Mouse (Mus musculus) liver, embryonic 14.5 days (tissue): Measurements from ENCODE around the gene Vsx2.

Experiments used
- CTCF ChIP-seq: IDR thresholded peaks from 2 replicates; pipeline ENCODE4 v1.5.1; 2016; ENCODE audit warnings: antibody characterized with exemption, low read depth, control low read depth
- EP300 ChIP-seq: IDR thresholded peaks from 2 replicates; pipeline ENCODE4 v1.6.1; 2016; ENCODE audit warnings: antibody characterized with exemption, low read depth

DNA sequence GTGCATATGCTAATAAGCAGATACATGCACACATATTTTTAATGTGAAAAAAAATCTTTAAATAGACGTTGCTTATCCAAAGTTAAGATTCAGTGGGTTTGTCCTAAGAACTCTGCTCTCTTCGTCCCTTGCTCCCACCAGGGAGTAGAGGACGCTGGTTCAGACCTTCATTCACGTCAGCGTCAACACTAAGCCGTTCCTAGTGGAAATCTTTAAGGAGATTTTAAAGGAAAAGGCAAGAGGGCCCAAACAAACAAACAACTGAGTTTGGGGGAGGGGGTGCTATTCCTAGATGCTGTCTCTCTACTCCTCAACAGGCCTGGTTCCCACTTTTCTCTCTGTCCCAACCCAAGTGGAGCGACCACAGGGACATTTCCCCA is 2.8 kb downstream of the Vsx2 start:
- TF ChIP-seq CTCF (no peak), EP300 (no peak)
